Mouse (Mus musculus): ENCODE measurements at regions not wholly inside any gene's neighbourhood (a gene's known extent, or its start where the extent isn't known, plus 50 kb on each side); places are given as distances from the start of the nearest gene placed in this dataset.
A peak's percentile ranks its signal among the peaks of the same experiment; 100 is the strongest.

DNA sequence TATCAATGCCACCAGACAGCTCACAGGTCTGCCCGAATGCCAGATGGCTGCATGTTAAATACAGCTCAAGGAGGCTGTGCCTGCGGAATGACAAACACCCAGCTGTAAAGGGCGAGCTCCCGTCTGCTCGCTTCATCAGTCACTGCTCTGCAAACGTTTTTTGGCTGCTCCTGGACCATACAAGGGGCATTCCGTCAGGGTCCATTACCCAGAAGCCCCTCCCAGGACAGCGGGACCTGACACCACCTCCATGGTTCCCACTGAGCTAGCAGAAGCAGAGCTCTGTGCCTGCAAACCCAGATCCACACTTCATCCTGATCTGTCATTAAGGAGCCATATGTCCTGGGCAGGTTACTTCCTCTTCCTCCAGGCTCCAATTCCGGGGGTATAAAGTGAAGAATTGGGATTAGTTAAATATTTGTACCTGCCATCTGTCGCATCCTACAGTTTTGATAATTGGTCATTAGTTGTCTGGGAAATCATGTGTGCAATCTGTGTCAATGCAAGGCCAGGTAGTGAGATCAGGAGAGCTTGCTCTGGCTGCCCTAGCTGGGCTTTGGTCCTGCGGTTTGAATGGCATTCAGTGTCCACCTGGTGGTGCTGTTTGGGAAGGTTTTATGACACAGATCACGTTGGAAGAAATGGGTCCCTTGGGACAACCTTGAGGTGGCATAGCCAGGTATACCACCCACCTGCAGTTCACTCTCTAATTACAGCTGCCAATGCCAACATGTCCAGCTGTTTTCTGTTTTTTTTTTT is 89.9 kb upstream of the Agap1 start:
- DNase-seq (ENCODE audit: extremely low spot score in 1 of 2, low spot score in 1 of 2) = no peak

DNA sequence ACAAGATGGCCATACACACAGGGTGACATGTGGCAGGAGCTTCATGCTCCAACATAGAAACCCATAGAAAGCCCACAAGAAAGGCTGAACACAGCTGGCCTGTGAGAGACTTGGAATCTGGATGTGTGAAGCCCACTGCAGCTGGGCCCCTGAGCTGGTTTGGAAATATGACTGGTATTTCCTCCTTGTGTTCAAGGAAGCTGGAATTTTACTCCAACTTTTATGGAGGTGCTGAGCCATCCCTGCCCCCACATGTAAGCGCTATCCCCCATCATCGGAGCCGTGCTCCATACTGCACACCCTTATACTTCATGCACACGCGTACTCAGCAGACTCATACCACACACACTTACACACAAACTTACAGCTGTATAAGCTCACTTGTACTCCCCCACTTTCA is 87.7 kb upstream of the Agap1 start:
- no peak for DNase-seq (ENCODE audit: extremely low spot score in 1 of 2, low spot score in 1 of 2)

DNA sequence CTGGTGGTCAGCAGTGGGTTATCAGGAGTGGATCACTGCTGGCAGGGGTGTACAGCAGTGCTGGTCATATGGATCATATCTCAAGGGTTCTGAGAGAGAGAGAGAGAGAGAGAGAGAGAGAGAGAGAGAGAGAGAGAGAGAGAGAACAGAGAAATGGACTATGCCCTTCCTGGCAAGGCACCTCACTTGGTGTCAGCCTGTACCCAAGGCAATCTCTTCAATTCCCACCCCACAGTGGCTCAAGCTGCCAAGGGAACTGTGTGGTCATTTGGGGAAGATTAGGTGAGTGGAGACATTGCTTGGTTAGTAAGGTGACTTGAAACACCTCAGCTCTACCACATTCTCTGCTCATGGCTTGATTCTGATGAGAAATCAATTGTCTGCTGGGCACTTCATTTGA is 80.8 kb upstream of the Agap1 start:
- DNase-seq (ENCODE audit: extremely low spot score in 1 of 2, low spot score in 1 of 2) = no peak

DNA sequence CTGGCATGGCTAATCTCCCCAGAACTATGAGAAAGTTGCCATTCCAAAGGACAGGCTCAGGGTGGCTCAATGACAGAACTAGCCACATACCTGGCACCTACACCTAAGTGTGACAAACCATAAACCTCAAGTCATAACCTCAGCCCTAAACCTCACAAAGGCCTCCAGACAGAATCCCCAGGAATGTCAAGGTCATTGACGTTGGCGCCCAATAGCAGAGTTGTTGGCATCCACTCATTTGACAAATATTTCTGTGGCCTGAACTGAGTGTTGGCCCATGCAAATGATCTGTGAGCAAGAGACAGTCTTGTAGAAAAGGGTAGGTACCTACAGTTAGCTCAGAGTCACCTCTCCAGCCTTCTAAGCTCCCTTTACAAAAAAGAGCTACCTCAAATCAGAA is 80.3 kb upstream of the Agap1 start:
- DNase-seq (ENCODE audit: extremely low spot score in 1 of 2, low spot score in 1 of 2) = no peak

DNA sequence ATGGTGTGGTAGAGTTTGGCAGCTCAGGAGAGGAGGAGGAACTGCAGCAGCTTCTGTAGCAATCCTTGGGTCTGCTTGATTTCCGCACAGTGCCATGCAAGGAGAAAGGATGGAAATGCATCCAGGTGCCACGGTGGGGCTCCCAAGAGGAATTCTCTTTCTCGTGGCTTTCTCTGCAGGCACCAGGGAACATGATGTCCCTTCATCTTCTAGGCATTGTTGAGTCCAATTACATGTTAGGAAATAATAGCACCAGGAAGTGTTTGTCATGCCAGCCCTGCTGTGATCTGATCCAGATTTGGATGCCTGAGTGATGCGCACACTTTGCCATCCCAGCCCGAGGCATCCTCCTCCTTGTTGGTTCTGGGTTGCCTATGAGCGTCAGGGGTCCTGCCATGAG is 72.6 kb upstream of the Agap1 start:
- DNase-seq (ENCODE audit: extremely low spot score in 1 of 2, low spot score in 1 of 2) = no peak

DNA sequence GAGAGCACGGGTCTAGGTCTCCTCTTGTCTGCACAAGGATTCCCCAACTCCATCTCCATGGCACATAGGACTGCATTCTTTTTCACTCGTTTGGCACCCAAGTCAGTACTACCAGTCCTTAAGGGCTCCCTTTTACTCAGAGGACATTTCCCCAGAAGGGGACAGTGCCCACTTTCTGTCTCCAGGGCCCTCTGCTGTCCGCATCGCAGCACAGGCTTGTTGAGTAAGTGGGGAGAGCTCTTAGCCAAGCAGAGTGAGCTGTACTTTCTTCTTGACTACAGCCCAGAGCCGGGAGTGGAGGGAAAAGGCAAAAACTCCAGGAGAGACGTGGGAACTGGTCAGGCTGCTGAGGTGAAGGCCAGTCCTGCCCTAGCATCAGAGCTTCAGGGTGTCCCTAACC is 69.5 kb upstream of the Agap1 start:
- no peak for DNase-seq (ENCODE audit: extremely low spot score in 1 of 2, low spot score in 1 of 2)

DNA sequence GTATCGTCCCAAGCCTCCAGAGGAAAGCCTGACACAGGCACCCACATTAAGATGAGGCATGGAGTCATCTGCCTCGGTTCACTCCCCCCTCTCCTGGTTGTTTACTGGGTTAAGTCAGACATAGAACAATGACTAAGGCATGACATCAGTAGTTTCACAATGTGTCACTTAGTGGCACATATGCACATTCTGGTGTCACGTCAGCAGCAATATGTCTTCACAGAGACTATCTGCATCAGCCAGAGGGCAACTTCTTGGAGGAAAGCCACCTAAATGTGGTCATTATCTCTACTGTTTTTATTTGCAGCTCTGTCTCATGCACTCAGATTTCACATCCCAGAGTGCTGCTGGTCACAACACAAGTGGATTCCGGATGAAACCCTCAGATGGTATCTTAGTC is 61.9 kb upstream of the Agap1 start:
- DNase-seq (ENCODE audit: extremely low spot score in 1 of 2, low spot score in 1 of 2) = no peak

DNA sequence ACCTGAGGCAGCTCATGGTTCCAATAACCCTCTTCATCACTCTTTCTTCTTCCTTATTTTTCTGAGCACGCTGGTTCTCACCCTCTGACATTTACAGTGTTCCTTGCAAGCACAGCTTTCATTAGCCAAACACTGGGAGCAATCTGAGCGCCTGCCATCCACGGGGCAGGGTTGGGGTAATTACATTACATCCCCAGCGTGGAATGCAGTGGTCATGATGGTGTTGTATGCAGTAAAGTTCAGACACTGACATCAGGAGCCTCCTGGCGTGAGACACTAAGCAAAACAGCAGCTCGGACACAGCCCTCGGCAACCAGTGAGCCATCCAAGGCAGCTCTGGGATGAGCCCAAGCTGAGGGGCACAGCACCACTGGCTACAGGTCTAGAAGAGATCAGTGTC is 60.1 kb upstream of the Agap1 start:
- DNase-seq (ENCODE audit: extremely low spot score in 1 of 2, low spot score in 1 of 2) = no peak

DNA sequence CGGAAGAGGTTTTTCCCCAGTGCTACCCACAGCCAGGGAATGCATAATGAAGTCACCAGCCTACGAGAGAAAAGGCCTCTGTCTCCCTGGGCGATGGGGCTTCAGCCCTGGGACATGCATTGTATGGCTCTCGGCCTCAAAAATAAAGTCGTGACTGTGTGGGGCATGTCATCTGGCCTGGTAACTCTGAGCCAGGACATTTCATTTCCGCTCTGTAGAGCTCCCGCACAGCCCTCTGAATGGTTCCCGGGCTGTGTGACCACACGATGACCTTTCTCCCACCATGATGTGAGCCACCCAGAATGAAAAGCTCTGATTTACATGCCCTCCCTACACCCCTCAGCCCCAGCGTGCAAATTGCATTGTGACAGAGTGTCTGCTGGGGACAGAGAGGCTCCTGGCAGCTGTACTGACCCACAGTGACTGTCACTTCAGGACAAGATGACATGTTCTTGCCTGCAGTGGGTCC is 53.8 kb upstream of the Agap1 start:
- DNase-seq (ENCODE audit: extremely low spot score in 1 of 2, low spot score in 1 of 2) = peak in 1 of 2 experiments; percentile 7

DNA sequence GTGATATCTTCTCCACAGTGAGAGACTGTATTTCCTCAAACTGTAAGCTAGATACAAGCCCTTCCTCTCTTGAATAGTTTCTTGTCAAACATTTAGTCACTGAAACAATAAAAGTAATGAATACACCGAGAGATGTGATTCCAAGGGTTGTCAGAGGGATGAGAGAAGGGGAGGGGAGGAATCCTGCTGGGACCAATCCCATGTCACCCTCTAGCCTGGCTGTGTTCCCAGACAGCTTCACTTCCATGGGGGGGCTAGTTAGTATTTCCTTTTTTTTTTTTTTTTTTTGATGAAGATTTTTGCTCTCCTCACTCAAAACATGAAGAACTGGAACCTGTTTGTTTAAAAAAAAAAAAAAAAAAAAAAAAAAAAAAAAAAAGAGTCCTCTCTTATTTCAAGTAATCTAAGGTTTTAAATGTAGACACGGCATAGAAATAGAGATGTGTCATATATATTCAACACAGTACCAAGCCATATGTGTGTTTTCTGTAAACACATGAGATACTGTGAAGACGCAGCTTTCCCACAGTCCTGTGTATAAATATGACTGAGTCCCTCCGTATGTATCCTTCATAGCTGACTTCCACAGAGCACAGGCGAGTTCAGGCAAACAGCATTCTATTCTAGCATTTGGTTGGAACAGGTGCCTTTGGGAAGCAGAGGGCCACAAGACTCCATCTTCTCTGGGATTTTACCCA is 51.9 kb upstream of the Agap1 start:
- no peak for DNase-seq (ENCODE audit: extremely low spot score in 1 of 2, low spot score in 1 of 2)

DNA sequence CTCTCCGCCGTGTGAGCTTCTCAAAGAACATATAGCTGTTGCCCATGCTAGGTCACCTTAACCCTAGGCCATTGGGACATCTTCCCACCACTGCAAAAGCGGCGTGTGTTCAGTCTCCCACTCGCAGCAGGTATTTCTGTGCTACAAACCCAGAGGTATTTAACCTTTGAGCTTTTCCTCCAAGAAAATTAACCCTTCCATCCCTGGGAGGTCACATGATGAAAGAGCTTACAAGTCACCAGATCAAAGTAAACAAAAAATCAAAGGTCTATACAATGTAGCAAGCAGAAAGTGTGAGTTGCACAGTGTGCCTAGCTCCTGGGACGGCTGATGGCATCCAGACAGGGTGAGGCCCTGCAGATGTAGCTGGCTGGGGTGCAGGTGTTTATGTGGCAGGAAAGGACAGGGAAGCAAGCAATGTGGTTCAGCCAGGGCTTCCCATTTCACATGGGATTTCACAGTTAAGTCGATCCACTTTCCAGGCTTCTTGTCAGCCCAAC is 51.0 kb upstream of the Agap1 start:
- DNase-seq (ENCODE audit: extremely low spot score in 1 of 2, low spot score in 1 of 2) = no peak

Data from layer of hippocampus, postnatal 25 days (tissue).